Mouse (Mus musculus) ZHBTc4 (cell line): Measurements from ENCODE around the gene Ptprg.

Experiments used
- DNase-seq: peaks from one replicate; pipeline ENCODE4 v3.0.0-alpha.2; 2011; ENCODE audit warnings: low read depth, low spot score

The Ptprg gene

DNA sequence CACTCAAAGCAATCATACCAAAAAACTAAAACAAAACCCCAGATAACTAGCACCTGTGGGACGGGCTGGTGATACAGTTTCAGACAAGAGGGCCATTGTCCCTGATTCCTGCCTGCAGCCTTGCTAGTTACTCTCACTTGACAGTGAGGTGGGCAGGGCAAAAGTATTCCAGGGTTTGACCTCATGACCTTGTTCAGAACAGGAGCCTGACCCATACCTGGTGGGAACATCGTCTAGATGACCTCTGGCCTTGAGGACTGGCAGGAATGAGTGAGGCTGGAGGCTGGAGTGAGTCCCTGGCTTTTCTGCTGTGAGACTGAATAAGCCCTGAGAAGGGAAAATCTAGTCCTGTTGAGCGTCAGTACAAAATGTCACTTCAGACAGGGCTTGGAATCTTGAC lies 11.1 kb downstream of the Ptprg start:
- DNase-seq = peak; percentile 59

DNA sequence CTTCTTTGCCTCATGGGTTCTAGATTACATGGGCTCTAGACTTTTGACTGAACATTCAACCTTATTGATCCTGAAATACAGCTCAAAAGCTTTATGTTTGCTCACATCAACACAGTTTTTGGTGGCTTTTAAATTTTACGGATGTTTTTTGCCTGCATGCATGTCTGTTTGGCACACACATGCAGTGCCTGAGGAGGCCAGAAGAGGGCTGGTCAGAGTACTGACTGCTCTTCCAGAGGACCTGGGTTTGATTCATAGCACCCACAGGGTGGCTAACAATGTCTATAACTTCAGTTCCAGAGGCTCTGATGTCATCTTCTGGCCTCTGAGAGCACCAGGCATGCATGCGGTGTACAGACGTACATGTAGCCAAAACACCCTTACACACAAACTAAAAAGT lies 12.0 kb downstream of the Ptprg start:
- peak; percentile 43 for DNase-seq

DNA sequence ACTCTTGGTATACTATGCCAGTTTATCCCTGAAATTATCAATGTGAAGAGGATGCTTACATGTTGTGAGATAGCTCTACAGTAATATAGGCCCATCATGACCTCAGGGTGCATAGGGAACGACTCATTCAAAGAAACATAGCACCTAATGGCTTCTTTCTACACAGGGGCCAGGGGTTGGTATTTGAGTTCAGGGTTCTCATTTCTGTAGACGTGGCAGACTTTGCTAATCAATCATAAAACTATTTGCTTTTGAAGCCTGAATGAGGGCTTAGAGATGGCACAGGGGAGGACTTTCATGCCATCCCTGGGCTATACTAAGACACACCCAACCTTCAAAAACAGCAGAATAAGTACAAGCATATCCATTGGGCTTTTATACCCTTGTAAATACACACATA lies 16.4 kb downstream of the Ptprg start:
- no peak for DNase-seq

DNA sequence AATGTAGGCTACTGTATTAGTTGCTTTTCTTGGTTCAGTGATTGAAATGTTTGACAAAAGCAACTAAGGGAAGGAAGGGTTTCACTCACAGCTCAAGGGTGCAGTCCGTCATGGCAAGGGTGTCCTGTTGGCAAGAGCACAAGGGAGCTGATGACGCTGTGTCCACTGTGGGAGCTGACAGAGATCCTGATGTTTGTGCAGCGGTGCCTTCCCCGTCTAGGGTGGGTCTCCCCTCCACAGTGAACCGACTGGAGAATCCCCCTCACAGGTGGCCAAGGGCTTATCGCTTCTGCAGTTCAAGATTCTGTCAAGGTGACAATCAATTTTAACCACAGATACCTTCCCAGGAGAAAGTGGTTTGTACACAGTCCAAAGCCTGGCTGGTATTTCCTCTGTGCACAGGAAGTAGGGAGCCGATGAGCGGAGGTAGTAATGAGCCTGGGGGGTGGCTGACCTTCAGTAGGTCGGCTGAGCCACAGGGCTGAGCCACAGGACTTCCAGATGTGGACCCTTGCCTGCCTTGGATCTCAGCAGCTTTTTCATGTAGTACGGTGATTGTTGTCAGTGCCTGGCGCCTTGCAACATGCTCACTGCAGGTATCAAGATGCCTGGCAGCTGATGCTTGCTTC lies 18.5 kb downstream of the Ptprg start:
- peak; percentile 47 for DNase-seq

DNA sequence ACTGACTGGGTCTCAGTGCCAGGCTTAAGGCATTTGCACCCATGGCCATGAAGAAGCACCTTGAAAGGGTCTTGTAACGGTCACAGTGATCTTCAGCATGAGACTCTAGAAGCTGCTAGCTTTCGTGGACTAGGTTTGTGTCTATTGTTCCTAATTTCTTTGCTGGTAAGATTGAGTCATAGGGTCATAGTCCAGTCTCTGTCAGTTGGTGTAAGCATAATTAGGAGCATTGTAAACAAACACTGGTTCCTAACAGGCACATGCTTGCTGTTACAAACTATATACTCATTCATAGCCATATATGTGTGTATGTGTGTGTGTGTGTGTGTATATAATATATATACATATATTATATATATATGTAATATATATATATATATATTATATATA lies 19.1 kb downstream of the Ptprg start:
- no peak for DNase-seq

DNA sequence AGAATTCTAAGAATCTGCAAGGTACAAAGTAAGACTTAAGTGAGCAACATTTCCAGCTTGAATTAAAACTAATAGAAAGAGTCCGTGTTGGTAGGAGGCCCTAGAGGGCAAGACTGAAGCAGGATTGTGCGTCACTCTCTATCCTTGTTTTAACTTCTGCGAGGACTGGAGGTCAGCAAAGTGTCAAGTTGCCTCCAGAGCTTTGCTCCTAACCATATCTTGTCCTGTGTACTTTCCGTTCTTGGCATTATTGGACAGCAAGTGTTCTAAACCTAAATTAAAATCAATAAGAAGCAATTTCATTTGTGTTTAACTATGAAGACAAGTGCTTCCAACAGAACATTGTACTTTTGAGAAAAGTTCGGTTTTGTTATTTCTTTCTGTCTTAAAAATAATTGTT lies 20.4 kb downstream of the Ptprg start:
- DNase-seq = no peak

DNA sequence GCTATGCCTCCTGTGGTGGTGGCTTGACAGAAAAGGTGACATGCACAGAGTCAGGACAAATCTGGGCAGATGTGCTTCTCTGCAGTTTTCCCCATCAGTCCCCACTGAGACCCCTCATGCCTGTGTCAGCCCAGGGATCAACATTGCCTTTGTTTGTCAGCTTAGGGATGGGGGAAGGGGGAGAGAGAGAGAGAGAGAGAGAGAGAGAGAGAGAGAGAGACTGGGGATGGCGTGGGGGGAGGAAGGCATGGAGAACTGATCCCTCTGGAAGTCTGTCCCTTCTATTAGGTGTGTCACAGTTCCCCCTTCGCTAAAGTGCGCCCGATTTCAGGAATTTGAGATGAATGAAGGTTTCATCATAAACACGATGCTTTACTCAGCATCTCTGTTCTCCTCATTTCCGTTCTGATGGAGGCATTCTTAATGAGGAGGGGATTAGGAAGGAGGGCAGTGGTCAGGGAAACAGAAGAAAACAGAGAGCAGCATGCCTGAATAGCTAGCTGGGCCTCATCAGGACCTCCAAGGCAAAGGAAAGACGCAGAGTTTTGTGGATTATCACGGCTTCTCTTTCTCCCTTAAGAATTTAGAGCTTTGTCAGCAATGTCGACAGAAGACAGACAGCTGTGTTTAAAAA lies 24.1 kb downstream of the Ptprg start:
- no peak for DNase-seq

DNA sequence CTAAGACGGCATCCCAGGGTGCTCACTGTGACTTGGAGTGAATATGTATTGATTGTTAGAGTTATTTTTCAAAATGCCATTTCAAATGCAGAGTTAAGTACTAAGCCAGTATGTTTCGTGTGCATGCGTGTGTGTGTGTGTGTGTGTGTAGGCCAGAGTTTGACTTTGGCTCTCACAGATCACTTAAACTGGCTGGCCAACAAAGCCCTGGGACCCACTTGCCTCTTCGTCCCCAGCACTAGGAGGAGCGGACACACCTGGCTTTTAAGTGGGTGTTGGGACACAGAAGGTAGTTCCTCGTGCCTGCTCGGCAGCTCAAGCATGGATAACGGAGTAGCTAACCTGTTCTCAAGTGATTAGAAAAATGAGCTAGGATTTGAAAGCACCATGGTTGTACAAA lies 24.6 kb downstream of the Ptprg start:
- no peak for DNase-seq

DNA sequence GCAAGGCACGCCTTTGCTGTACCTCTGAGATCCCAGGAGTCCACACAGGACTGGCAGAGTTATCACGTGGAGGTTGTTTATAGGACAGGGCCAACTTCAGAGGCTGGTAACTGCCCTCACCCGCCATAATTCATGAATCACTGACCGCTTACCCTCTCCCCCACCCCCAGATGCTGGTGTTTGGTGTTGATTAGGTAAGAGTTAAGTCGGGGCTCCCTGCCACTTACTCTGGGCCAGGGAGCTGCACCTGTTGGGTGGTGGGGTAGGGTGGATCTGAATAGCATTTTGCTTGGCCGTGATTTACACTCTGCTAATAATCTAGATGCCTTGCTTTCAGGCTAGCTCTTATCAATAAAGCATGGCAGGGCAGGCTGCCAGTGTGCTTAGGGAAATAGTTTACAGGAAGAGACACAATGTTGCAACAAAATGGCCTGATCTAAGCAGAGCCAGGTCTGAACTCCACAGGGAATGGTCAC lies 25.2 kb downstream of the Ptprg start:
- DNase-seq = no peak

DNA sequence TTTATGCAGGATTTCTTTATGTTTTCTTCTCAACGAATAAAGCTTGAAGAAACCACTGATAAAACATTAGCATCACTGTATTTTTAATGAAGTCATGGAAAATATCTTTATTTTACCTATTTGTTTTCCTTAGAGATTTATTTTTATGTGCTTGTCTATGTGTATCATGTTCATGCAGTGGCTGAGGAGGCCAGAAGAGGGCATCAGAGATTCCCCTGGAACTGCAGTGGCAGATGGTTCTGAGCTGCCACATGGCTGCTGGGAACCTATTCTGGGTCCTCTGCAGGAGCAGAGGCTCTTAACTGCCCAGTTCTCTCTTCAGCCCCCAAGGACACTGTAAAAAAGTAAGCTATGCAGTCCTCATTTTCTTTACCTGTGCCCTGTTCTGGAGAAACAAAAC lies 26.6 kb downstream of the Ptprg start:
- DNase-seq = peak; percentile 46

DNA sequence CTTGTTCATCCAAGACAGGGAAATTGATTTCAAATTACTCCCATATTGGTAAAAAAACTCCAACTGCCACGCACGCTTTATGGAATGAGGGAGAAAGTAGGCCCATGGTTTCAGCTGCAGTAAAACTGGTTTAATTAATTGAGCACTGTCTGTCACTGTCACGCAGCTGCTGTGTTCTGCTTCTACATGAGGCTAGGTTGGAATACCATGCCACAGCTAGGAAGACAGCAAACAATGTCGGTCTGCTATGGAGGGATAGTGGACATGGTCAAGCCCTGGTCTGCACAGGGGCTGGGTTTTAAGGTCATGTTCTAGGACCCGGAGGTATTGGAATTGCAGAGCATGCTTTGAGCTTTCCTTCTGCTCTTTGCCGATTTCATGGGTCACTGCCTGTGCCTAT lies 30.9 kb downstream of the Ptprg start:
- DNase-seq = no peak

DNA sequence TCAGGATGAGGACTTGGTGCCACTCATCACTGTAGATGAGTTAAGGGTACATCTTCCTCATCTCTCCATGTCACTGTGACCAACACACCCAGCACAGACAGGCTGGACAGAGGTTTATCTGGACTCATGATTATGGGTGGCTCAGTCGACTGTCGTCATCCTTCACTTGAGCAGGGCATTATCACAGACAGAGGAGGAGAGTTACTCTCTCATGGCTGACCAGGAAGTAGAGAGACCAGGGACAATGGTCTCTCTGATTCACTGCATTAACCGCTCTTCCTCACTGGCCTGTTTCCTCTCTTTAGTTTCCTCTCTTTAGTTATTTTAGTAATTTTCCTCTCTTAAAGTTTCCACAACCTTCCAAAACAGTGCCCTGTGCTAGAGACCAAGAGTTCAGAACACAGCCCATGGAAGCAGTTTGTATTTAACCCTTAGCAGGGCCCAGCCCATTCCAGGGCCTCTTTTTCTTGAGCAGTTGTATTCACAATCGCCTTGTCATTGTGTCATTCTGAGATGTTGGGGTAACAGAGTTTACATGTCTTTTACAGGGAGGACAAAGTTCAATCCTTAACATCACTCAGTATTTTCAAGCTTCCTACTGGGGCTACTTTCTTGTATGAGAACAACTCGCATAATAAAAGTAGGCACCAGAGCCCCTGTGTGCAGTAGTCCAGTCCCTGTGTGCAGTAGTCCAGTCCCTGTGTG lies 31.7 kb downstream of the Ptprg start:
- DNase-seq = no peak

DNA sequence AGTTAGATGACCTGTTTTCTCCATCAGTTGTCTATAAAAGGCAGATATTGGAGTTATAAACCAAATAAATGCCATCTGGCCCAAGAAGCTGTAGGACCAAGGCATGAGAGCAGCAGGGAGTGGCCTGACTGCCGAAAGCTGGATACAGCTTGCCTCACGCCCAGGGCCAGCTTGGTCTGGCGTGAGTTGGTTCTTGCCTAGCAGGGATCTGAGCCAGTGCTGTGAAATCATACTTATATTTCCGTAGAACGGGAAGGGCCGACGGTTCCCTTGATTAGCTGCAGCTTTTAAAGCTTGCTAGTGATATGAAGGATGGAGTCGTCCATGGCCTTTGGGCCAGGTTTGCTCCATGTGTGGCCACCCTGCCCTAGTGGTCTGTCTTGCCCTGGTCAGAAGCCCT lies 37.1 kb downstream of the Ptprg start:
- DNase-seq = peak; percentile 66

DNA sequence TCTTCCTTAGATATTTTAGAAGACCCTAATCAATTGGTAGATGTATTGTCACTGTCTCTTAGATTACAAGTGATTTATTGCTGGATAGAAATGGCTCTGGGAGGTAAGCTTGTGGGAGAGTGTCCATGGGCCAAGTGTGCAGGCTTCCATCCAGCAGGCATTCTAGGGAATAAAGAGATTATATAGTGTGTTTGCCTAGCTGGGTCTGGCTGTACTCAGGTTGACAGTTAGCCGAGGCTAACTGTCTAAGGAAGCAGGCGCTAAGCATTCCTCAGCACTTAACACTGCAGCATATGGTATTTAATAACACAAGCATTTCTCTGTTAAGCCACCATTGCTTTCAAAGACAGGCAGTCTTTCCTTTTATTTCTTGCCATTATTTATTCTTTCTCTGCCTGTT lies 39.3 kb downstream of the Ptprg start:
- no peak for DNase-seq

DNA sequence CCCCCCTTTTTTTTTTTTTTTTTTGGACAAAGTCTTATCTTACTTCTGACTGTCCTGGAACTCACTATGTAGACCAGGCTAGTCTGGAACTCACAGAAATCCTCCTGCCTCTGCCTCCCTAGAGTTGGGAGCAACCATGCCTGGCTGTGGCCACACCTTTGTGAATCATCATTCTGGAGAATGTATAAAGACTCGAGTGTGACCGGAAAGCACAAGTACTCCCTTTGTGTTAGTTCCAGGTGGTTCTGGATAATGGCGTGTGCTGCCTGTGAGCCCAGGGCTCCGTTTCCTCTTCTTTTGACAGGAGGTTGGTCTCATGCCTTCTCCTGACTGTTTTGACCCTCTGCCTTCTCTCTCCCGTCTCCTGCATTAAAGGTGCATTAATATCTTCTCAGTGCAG lies 41.0 kb downstream of the Ptprg start:
- DNase-seq = peak; percentile 66

DNA sequence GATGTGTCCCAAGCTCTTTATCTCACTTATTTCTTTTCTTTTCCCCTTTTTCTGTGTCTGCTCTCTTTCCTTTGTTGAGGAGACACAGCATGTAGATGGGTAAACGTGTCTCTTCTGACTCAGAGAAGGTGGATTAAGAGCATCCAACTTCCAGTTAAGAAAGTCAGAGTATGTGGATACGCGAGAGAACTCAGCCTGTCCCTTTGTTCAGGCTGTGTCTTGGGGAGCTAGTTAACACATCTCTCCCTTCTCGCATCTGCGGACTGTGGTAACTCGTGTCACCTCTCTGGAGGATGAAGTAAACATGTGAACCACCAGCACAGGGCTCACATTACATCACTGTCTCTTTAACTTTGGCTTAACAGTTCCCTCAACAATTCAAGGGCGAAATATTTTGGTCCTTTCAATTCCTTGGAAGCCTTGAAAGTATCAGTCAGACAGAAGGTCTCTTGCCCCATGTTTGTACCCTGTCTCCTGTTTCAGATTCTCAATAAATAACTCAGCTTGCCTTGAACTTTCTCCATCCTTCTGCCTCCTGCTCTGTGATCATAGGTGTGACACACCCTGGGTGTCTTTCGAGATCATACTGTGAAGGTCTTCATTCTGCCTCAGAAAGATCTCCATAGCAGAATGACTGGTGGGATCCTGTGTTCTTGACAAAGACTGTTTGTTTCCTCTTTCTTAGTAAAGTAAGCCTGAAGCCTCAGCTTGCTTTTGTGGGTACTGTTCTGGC lies 51.0 kb downstream of the Ptprg start:
- DNase-seq = no peak

DNA sequence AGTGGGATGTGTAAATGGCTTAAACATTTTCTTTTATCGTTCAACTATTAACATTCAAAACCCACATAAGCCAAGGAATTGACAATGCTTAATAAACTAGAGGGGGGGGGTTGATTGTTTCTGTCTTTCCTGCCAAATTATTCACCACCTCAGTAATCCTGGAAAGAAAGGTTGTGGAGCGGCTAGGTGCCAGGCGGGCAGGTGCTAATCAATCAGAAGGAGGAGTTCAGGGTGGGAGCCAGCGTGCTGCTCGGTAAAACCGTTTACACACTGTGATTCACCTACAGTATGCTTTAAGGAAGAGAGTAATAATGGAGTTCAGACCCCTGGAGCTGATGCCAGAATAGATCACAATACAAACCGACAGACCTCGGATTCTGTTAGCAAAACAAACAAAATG lies 55.0 kb downstream of the Ptprg start:
- DNase-seq = no peak

DNA sequence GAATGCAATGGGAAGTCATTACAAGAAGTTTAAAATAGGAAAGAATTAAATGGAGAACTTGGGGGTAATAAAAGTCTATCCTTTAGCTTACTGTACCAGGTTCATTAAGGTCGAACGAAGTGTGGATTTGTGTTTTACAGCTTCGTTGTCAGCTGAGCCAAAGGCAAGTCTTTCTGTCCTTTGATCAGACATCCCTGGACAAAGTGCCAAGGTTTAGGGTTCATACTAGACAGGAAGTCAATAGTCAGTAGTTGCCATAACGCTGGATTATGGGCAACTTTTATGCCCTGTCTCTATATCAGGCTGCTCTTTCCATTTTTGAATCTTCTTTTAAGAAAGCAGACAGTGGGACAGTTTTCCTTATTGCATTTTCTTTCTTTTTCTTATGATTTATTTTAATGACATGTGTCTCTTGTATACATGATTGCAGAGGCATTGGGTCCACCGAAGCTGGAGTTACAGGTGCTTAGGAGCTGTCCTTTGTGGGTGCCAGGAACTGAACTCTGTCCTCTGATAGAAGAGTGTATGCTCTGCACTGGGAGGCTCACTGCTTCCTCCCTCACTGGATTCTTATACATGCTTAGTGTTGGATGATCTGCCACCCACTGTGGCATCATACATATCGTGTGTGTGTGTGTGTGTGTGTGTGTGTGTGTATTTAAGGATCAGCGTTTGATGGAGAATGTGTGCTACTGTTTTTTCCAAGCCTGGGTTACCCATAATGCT lies 56.7 kb downstream of the Ptprg start:
- no peak for DNase-seq

DNA sequence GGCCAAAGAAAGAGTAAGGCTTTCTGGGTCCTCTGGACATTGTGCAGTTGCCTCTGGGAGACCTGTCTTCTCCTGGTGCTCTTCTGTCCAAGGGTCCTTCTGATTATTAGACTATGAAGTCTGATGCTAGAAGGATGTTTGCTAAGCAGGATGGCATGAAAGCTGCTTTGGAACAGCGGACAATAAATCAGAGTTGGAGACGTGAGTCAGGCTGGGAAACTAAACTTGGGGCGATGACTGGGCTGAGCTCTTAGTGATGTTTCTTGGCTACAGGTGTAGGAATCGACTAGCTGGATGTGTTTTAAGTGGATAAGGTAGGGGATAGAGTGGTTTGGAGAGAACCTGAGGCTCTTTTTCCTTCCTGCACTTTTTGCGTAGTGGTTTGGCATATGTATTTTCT lies 59.1 kb downstream of the Ptprg start:
- DNase-seq = no peak

DNA sequence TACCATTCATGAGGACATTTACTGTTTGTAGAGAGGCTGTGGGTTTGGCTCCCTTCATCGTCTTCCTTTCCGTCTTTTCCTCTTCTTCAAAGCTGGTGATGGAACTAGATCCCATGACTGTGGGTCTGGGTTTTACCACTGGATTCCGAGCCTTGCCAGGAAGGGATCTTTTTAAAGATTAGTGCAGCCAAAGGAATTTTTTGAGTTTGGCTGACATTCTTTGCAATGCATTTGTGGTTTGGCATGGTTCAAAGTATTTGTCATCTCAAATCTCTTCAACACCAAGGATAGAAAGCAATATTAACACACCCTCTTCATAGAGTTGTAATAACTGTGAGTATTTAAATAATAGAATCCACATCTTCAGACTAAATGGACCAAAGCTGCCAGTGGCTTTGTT lies 59.8 kb downstream of the Ptprg start:
- no peak for DNase-seq

DNA sequence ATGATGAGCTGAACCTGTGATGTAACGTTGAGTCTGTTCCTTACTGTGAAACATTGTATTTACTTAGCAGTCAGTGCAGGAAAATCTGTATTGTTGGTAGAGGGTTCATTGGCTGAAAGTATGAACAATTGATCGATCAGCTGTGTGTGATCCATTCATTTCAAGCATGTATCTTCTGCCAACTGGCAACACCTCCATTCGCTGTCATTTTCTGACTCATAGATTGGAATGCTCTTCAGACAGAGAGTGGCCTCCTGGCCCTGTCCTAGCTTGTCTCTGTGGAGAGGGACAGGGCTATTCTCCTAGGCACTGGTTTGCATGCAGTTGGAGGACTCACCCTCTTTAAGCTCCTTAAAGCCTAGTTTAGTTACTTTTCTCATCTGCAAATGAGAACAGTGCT lies 62.4 kb downstream of the Ptprg start:
- DNase-seq = no peak

DNA sequence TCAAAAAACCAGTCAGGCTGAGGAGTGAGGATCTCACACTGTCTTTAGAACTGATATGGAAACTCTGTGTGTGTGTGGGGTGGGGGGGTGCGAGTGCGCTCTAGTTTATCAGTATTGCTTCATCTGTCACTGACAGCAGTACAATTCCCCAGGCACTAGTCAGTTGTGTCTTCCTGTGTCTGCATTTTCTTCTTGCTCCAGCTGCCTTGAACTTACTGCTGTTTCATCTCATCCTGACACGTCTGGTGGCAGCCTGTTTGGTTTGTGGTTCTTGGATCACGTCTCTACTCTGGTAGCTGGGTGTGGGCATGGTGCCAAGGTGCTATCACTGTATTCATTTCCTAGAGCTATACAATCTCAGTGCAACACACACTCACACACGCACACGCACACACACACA lies 64.0 kb downstream of the Ptprg start:
- no peak for DNase-seq
